Mouse (Mus musculus) heart, embryonic 13.5 days (tissue): ENCODE data around the gene Cisd3. TPM values are rescaled to one million over a fixed set of nuclear protein-coding genes. Genes with fewer than 3 reads are reported as not detected.
"Not testable (repeated sequence)": the region's sequence is repeated elsewhere in the genome, so short reads cannot be mapped to it uniquely, and the experiment has no call there.

Experiments used
- ATAC-seq: fragments of 200-750 bp; cut with Nextera tagmentation; 2 replicates; pipeline ENCODE4 v1.8.0; 2017; ENCODE audit warnings: moderate TSS enrichment; ENCODE audit not compliant: insufficient number of reproducible peaks, low FRiP score, low TSS enrichment; ENCODE audit errors: extremely low read depth
- H3K27ac ChIP-seq: fragments of 300-500 bp; sonication (generic); replicated peaks from 2 replicates; pipeline ENCODE4 v1.5.1; 2015; ENCODE audit warnings: moderate library complexity, mild to moderate bottlenecking, inconsistent platforms
- H3K27me3 ChIP-seq: fragments of 300-500 bp; sonication (generic); replicated peaks from 2 replicates; pipeline ENCODE4 v1.6.1; 2015; ENCODE audit warnings: mild to moderate bottlenecking, inconsistent platforms
- H3K36me3 ChIP-seq: fragments of 300-500 bp; sonication (generic); 2 replicates; pipeline ENCODE4 v1.6.1; 2015; ENCODE audit warnings: mild to moderate bottlenecking, inconsistent platforms
- H3K4me1 ChIP-seq: fragments of 300-500 bp; sonication (generic); 2 replicates; pipeline ENCODE4 v1.6.1; 2015; ENCODE audit warnings: inconsistent platforms
- H3K4me2 ChIP-seq: fragments of 300-500 bp; sonication (generic); 2 replicates; pipeline ENCODE4 v1.6.1; 2015; ENCODE audit warnings: inconsistent platforms, mild to moderate bottlenecking, moderate library complexity
- H3K4me3 ChIP-seq: fragments of 300-500 bp; sonication (generic); 2 replicates; pipeline ENCODE4 v1.5.1; 2015; ENCODE audit warnings: moderate library complexity, mild to moderate bottlenecking, inconsistent platforms
- H3K9ac ChIP-seq: fragments of 300-500 bp; sonication (generic); 2 replicates; pipeline ENCODE4 v1.6.1; 2015; ENCODE audit warnings: inconsistent platforms, mild to moderate bottlenecking, moderate library complexity
- H3K9me3 ChIP-seq: fragments of 300-500 bp; sonication (generic); 2 replicates; pipeline ENCODE4 v1.6.1; 2016; ENCODE audit warnings: inconsistent platforms
- WGBS: fragments of 180-500 bp; shearing (Covaris S2); methylation state at CpG from one replicate; pipeline ENCODE4 v1.1.7; 2015; ENCODE audit warnings: mixed read lengths; 5-methylcytosine and 5-hydroxymethylcytosine counted together
- polyA plus RNA-seq: library from polyadenylated mRNA; unstranded; fragments of >200 nt; fragmentation: Nextera tagmentation; extraction: Ambion mirVana; gene quantifications from 2 replicates; pipeline ENCODE4 v1.2.1, GENCODE M21; 2015

Cisd3 gene
- polyA plus RNA-seq, 1 experiment from 2014 or later, result 44.1 TPM

DNA sequence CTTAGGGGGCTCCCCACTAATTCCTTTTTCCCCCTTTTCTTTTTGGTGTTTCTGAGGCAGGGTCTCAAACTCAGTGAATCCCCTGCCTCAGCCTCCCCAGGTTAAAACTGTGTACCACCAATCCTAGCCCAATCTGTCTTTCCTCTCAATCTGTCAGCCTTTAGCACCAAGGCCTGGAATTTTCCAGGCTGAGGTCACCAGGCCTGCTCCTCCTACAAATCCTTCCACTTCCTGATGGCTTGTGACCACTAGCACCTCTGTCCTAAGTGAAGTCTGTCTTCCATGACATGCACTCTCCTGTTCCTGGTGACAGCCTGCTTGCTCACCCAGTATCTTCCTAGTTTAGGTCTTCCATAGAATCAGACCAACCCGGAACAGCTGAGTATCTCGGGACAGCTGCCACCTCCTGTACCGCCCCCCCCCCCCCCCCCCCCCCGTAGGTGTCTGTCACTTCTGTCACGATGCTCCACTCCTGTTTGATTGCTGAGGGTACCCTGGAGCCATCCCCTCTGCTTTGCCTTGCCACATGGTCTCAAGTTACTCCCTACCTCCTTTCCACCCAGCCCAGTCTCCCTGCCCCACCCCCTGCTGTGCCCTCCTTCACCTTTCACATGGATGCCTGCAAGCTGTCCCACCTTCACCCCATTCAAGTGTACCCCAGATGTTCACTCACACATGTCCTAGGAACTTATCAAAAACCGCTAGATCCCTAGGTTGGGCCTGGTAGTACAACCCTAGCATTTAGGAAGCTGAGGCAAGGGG, 28.3 kb upstream of the Cisd3 start:
- no peak overlapping the region for H3K4me2 ChIP-seq
- no peaks in the 10 kb centered on the region for H3K9me3 ChIP-seq
- H3K27me3 ChIP-seq, result peaks cover 11% of the 10 kb centered on the region
- H3K4me3 ChIP-seq, result no peak overlapping the region
- peak overlapping the region; percentile 54 for H3K9ac ChIP-seq
- ATAC-seq, result no peak
- no peaks in the 10 kb centered on the region for H3K36me3 ChIP-seq
- 22% methylated on average over 4 of the region's 6 CpGs for WGBS
- H3K4me1 ChIP-seq, result peaks cover 52% of the 10 kb centered on the region
- peak overlapping the region; percentile 53; the same call in 1 of the 2 replicates for H3K27ac ChIP-seq

DNA sequence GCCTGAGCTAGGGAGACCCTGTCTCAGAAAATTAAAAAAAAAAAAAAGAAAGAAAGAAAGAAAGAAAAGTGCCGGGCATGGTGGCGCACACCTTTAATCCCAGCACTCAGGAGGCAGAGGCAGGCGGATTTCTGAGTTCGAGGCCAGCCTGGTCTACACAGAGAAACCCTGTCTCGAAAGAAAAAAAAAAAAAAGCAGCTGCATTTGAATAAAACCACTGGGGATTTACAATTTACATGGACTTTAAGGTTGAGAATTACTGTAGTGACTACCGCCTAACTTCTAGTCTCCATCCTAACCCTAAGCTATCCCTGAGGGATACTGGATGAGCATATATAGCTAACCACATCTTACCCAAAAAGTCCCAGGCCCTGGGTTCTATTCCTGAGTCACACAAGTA, 27.7 kb upstream of the Cisd3 start:
- peaks cover 11% of the 10 kb centered on the region for H3K27me3 ChIP-seq
- 81% methylated on average over 6 of the region's 6 CpGs for WGBS
- not testable (repeated sequence) for H3K4me3 ChIP-seq, H3K9ac ChIP-seq, H3K9me3 ChIP-seq, H3K36me3 ChIP-seq, H3K4me2 ChIP-seq, ATAC-seq, H3K27ac ChIP-seq
- H3K4me1 ChIP-seq, result peaks cover 56% of the 10 kb centered on the region

DNA sequence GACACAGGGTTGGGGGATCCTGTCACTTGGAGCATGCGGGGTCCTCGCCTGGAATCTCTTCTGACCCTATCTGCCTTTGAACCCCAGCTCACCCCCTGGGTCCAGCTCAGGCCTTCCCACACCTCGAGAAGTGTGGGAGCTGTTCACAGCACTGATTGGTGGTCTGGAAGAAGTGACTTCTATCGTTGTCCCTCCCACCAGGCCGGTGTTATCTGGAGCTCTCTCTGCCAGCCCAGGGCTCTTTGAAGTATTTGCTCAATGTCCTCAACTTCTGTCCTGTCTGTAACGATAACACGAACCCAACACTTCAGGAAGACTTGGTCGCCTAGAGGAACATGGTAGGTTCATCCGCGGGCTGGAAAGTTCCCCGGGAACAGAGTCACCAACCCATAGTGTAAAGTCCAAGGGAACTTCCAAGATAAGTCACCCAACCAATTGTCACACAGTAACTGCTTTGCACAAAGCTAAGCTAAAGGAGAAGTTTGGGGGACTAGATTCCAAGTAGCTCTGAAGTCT, 26.8 kb upstream of the Cisd3 start:
- H3K4me3 ChIP-seq, result peak overlapping the region; percentile 92
- peaks cover 11% of the 10 kb centered on the region for H3K27me3 ChIP-seq
- peak overlapping the region; percentile 95 for H3K9ac ChIP-seq
- peak overlapping the region; percentile 95 for H3K27ac ChIP-seq
- peaks cover 56% of the 10 kb centered on the region for H3K4me1 ChIP-seq
- no peaks in the 10 kb centered on the region for H3K9me3 ChIP-seq
- WGBS, result 25% methylated on average over 11 of the region's 11 CpGs
- no peak for ATAC-seq
- no peaks in the 10 kb centered on the region for H3K36me3 ChIP-seq
- peak overlapping the region; percentile 90 for H3K4me2 ChIP-seq

DNA sequence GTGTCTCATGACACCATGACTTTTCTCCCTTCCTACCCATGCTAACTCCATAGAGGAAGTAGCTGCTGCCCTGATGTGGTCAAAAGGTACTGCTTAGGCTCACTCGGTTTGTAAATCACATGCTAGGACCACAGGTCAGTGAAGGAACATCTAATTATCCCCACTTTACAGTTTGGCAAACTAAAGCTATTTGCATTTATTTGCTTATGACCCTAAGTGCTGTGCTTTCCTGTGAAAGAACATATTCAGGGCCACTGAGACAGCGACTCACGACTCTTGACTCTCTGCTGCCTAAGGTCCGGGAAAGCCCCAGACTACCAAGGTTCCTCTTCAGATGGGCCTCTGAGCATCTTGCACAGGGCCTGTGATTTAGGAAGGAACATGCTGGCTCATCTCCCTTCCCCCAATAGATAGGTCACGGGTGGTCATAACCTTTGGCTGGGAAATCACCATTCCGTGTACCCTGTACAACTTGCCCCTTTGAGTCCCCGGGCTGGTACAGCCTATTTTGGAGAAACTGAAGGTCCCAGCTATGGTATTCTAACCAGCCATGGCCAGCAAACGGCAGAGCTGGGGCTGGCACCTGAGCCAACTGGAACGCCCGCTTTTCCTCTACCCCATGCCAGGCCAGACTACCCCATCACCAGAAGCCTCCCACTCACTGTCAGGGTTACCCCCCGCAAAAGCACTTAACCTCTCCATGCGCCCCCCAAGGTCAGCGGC, 26.2 kb upstream of the Cisd3 start:
- WGBS, result 8% methylated on average over 13 of the region's 13 CpGs
- H3K9ac ChIP-seq, result peak overlapping the region; percentile 95
- no peak for ATAC-seq
- no peaks in the 10 kb centered on the region for H3K36me3 ChIP-seq
- peaks cover 11% of the 10 kb centered on the region for H3K27me3 ChIP-seq
- peak overlapping the region; percentile 95 for H3K27ac ChIP-seq
- peak overlapping the region; percentile 92 for H3K4me3 ChIP-seq
- H3K4me1 ChIP-seq, result peaks cover 60% of the 10 kb centered on the region
- H3K4me2 ChIP-seq, result peak overlapping the region; percentile 90
- H3K9me3 ChIP-seq, result no peaks in the 10 kb centered on the region

DNA sequence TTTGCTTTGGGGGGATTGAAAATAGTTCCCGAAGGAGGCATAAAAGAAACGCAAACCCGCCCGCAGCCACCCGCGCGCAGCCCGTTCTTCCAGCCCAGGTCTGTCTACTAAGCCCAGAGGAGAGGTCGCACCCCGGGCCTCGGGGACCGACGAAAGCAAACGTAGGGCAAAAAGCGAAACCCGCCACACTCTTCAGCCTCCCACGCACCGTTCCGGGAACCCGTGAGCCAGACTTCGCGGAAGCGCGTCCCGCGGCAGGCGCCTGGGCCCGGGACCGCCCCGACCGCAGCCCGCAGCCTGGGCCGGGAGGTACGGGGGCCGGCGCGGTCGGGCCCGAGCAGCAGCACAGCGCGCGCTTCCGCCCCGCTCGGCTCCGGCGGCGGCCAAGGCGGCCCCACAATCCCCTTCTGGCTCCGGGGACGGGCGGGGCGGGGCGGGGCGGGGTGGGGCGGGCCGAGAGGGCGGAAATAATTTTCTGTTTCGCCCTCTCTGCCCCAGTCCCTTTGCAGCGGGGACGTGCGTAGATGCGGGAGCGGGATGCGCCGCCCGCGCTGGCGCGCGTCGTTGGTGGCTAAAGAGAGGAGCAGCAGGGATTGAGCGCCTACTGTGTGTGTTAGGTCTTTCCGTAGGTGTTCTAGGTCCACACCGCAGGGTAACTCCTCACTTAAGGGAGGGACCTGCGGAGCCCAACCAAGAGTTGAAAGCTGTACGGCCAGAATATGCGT, 25.5 kb upstream of the Cisd3 start:
- ATAC-seq, result peak; percentile 68; the same call in 1 of the 2 replicates
- H3K9me3 ChIP-seq, result no peaks in the 10 kb centered on the region
- H3K9ac ChIP-seq, result peak overlapping the region; percentile 95
- under 1% methylated on average over 61 of the region's 78 CpGs for WGBS
- no peaks in the 10 kb centered on the region for H3K36me3 ChIP-seq
- H3K4me3 ChIP-seq, result peak overlapping the region; percentile 92
- H3K27me3 ChIP-seq, result peaks cover 11% of the 10 kb centered on the region
- peak overlapping the region; percentile 90 for H3K4me2 ChIP-seq
- H3K27ac ChIP-seq, result peak overlapping the region; percentile 95
- H3K4me1 ChIP-seq, result peaks cover 67% of the 10 kb centered on the region

DNA sequence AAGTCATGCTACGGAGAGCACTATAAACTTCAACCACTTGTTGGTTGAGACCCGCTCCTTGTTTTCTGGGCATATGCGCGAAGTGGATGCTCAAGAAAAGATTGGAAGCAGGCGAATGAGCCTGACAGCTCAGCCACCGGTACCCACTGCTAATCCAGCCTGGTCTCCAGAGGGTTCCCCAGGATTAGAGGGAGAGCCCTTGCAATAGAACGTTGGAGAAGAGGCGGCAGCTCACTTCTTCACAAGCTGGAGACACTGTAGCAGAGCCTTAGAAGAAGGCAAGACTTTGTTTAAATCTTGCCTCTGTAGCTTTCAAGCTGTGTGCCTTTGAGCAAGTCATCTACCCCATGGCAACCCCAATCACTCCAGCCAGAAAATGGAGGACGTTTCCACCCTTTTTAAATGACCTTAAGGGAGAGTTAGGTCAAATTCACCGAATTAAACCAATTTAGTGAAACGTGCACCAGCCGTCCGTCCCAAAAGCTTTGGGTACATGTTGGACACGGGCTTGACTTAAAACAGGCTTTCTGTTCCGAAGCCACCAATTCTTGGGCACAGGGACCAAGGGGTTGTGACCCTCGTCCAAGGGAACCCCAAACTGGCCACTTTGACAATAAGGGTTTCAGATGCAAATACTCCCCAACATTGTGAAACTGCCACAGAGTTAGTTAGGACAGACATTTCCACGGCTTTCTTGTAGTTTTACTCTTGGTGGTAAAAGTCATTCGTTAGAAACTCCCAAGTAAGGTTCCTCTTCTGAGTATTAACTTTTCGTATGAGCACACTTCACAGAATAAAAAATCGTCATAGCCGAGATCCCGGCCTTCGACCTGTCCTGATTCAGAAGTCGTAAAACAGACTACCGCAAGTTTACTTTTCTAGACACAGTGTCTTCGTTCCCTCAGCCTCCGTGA, 24.6 kb upstream of the Cisd3 start:
- peaks cover 8% of the 10 kb centered on the region for H3K36me3 ChIP-seq
- no peak for ATAC-seq

DNA sequence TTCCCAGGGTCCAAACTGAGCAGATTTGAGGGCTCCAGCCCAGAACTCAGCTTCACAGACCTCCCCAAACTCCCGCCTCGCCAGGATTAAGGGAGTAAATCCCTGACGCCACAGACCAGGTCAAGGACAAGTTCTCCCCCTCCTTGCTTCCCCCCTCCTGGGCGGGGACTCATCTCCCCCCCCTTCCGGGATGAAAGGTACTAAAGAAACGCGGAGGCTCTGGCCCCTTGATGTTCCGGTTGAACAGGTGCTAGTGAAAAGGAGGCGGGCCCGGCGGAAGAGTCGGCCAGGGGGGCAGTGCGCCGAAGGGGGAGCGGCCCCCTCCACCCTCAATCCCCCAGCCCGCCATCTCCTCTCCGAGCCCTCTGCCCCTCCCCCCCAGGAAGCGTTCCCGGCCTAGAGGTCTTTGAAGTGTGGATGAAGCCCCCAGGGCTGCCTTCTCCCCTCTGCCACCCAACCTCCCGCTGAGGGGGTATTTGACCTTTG, 23.9 kb upstream of the Cisd3 start:
- under 1% methylated on average over 16 of the region's 20 CpGs for WGBS
- H3K4me1 ChIP-seq, result peaks cover 67% of the 10 kb centered on the region

More for the DNA sequence above, 24.6 kb upstream of the Cisd3 start:
- H3K4me2 ChIP-seq, result peak overlapping the region; percentile 90
- peaks cover 73% of the 10 kb centered on the region for H3K4me1 ChIP-seq
- WGBS, result 7% methylated on average over 27 of the region's 27 CpGs
- H3K9me3 ChIP-seq, result no peaks in the 10 kb centered on the region
- peak overlapping the region; percentile 95 for H3K27ac ChIP-seq
- H3K4me3 ChIP-seq, result peak overlapping the region; percentile 92
- H3K27me3 ChIP-seq, result peaks cover 11% of the 10 kb centered on the region
- H3K9ac ChIP-seq, result peak overlapping the region; percentile 97

DNA sequence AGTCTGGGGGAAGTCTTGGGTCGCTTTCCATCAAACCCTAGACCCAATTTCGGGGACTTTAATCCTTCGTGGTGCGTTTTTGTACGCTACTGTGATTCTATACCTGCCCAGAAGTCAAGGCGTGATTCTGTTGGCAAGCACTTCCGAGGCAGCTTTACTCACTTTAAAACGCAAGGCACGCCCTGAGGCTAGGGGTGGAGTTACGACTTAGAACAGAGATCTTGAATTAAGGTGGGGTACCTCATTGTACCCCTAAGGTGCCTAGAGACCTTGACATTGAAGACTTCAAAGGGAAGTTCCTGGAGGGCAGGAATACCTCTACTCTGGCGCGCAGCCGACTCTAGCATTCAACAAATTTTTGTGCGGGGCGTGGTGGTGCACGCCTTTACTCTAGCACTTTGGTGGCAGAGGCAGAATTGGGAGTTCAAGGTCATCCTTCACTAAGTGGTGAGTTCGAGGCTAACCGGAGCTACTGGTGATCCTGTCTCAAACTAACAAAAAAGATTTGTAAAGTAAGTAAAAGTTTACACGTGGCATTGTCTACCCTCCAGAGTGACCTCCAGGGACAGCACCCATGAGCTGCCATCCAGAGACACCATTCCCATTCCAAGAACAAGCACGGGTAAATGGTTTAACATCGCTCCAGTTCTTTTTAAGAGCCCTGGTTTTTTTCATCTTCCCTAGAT, 23.3 kb upstream of the Cisd3 start:
- no peak for ATAC-seq
- Histone ChIP-seq H3K27me3 (peaks cover 11% of the 10 kb centered on the region), H3K4me1 (peaks cover 61% of the 10 kb centered on the region), H3K9me3 (no peaks in the 10 kb centered on the region), H3K27ac (peak overlapping the region; percentile 95), H3K4me3 (peak overlapping the region; percentile 92), H3K4me2 (peak overlapping the region; percentile 90), H3K9ac (peak overlapping the region; percentile 97), H3K36me3 (peaks cover 22% of the 10 kb centered on the region)
- 2% methylated on average over 21 of the region's 21 CpGs for WGBS

More for the DNA sequence above, 23.9 kb upstream of the Cisd3 start:
- no peak for ATAC-seq
- Histone ChIP-seq H3K36me3 (peaks cover 15% of the 10 kb centered on the region), H3K9ac (peak overlapping the region; percentile 97), H3K27ac (peak overlapping the region; percentile 95), H3K27me3 (peaks cover 11% of the 10 kb centered on the region), H3K4me2 (peak overlapping the region; percentile 90), H3K4me3 (peak overlapping the region; percentile 92), H3K9me3 (no peaks in the 10 kb centered on the region)

DNA sequence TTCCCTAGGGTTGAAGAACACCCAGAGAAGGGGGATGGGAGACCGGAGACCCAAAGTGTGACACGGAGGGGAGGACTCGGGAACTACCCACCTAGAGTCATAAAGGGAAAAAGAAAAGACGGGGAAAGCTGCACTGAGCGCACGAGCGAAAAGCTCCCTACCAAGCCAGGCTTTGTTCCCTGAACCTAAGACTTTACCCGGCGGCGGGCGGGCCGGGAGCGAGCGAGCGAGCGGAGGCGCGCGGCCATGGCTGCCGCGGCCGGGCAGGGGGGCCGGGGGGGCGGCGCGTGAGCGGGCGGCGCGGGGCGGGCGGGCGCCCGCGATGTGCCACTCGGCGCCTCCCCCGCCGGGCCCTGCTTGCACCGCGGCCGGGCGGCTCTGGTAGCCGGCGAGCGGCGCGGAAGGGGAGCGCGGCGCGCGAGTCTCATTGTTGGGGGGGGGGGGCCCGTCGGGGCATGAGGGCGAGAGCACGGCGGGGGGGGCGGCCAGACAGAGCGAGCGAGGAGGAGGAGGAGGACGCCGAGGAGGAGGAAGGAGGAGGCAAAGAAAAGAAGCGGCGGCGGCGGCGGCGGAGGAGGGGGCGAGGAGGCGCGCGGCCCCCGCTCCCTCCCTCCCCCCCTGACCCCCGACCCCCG, 22.6 kb upstream of the Cisd3 start, which contains the start of gene Mllt6:
Mllt6 (plus strand) TSS at position 522 of the 635 bp plus-strand sequence.
- peak; percentile 37; the same call in 1 of the 2 replicates for ATAC-seq
- WGBS, result 1% methylated on average over 41 of the region's 76 CpGs
- H3K36me3 ChIP-seq, result peaks cover 28% of the 10 kb centered on the region
- H3K4me3 ChIP-seq, result peak within 1 kb of the TSS; percentile 92
- H3K4me1 ChIP-seq, result peaks cover 60% of the 10 kb centered on the region
- peak within 1 kb of the TSS; percentile 95 for H3K27ac ChIP-seq
- no peaks in the 10 kb centered on the region for H3K9me3 ChIP-seq
- peak within 1 kb of the TSS; percentile 90 for H3K4me2 ChIP-seq
- peaks cover 11% of the 10 kb centered on the region for H3K27me3 ChIP-seq
- H3K9ac ChIP-seq, result peak within 1 kb of the TSS; percentile 97
